Mouse (Mus musculus) monocyte, adult 2 months (primary cell): ENCODE measurements around the gene Csrp2.

Experiments used
- DNase-seq, 2 experiments: peaks; one replicate each; pipeline ENCODE4 v3.0.0; 2022; ENCODE audit warnings: low spot score in 2 of 2, low read depth in 1 of 2

Csrp2 gene

DNA sequence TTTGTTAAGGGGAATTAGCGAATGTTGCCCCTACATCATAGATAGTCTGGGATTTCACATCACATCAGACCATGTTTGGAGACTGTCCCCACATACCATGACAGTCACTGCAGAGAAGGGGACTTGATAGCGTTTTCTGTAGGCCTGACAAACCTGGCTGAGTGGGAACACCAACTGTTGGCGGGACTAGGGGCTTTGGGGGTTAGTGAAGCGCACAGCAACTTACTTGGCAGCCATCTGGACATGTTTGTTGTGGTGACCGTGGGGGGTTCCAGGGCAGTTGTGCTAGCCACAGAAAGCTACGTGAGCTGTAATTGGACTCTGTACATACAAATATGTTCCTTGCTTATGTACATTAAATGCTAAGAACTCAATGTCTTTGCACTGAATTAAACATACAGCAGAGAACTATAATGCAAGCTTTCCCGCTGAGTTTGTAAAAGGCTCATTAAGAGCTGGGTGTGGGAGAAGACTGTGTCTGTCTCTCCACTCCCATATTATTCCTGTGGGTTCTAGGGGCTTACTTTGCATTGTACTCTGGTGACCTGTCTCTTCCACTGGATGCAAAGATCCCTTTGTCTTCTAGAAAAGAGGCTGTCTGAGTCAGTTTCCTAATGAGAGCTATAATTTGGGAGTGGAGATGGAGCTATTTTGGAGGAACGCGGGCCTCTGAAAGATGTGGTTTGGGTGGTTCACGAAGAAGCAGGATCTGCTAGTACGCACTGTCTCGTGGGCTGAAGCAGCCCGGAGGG is 11.7 kb downstream of the Csrp2 start:
- DNase-seq = no peak

DNA sequence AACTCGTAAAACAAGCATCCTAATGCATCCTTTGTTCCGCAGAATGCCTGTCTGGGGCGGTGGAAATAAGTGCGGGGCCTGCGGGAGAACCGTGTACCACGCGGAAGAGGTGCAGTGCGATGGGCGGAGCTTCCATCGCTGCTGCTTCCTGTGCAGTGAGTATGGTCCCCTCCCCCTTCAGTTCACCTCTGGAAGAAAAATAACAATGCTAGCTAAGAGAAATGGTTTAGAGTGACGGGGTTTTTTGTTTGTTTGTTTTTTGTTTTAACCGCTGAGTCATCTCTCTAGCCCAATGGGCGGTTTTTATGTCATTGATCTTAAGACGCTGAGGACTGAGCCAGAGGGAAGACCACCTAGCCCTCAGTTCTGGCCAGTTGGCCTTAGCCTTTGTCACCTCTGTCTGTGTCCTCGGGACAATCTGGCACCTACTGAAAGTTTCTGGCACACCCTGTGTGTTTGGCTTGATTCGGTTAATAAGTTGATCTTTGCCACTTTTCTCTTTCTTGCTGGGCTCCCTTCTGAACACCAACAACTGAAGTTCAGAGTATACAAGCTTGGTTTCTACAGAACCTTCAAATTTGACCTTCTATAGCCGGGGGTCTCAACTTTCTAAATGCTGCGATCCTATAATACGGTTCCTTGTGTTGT is 12.4 kb downstream of the Csrp2 start:
- no peak for DNase-seq

DNA sequence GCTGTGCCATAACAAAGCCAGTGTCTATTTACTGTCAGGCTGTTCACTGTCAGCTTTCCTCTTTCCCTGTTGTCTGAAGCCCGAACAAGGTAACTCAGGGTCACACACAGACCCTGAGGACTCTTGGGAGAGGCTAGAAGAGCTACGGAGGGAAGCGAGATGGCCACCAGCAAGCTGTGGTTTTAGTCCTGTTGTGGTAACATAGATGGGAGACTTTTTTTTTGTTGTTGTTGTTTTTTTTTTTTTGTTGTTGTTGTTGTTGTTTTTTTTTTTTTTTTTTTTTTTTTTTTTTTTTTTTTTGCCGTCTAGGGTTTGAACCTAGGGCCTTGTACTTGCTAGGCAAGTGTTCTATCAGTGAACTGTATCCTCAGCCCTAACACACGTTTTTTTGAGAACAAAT is 14.0 kb downstream of the Csrp2 start:
- DNase-seq = no peak

DNA sequence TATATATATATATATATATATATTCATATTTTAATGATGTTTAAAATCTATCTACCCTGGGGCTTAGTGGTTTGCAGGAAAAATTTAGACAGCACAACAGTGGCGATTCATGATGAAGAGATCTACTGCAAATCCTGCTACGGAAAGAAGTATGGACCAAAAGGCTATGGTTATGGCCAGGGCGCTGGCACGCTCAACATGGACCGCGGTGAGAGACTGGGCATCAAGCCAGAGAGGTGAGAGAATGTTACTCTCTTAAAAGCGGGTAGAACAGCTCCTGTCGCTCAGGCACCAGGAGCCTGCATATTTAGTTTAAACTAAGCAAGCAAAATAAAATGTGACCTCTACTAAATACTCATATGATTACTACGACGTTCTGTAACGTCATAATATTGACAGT is 15.5 kb downstream of the Csrp2 start:
- no peak for DNase-seq

DNA sequence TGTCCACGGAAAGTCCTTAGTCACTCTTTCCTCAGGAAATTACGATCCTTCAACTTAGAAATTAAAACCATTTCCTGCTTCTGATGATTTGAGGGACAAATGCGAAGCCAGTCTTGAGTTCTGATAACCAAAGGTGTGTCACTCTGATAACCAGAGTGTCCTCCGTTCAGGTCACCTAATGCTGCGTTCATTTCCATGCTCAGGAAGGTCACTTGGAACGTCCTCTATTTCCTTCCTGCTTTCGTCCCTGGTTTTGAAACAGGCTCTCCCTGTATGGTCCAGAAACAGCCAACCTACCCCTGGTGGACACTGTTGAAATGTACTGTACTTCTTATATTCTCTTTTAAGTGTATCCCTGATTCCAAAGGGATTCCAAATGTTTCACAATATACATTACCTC is 16.1 kb downstream of the Csrp2 start:
- DNase-seq = no peak

DNA sequence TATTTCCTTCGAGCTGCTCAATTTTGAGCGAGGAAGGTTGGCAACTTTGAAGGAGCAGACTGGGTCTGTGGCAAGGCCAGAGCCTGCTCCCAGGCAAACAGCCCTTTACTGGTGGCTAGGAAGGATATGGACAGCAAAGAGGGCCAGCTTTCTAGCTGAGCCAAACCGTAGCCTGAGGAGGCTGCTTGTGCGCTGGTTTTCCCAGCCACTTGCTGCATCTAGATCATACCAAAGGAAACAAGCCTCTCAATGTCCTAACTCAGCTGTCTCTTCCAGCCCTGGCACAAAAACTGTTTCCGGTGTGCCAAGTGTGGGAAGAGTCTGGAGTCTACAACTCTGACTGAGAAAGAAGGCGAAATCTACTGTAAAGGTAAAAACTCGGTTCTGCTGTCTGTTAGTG is 18.8 kb downstream of the Csrp2 start:
- DNase-seq = no peak

DNA sequence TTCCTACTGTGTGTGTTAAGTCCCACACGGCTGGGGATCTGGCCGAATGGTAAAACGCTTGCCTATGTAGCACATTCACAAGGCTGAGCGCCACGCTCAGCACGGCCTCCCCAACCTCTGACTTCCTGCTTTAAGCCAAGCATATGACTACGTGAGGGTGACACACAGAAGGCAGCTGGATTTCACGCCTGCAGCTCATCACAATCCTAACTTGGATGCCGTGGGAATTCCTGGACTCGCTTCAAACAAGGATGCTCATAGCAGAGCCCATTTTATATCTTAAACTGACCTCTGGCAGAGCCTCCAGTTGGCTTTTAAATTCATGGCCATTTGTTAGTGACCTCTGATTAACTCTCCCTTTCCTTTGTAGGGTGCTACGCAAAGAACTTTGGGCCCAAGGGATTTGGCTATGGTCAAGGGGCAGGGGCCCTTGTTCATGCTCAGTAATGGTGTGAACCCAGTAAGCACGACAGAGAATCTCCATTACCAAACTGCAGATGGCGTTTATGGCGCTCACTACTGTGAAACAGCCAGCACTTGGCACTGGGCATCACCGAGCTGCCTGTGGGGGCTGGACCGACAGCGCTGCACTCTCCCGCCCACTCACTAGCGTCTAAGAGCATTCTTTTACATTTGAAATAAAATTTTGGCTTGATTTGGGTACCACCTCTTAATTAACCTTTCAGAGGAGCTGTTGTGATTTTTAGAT is 19.4 kb downstream of the Csrp2 start:
- DNase-seq = no peak

DNA sequence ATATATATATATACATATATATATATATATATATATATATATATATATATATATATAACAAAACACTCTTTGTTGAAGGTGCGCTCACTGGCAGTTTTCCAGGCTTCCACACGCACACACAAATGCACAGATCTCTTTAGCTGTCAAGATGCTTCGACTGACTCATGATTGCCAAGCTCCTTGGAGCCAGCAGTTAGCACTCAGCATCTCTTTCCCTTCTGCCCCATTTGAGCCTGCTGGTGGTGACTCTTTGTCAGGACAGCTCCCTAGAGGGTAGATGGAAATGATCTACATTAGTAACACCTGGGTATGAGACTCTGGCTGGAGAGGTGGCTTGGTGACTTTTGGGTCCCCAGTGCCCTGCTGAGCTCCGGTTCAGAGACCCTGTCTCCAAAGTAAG is 20.1 kb downstream of the Csrp2 start:
- DNase-seq = no peak

DNA sequence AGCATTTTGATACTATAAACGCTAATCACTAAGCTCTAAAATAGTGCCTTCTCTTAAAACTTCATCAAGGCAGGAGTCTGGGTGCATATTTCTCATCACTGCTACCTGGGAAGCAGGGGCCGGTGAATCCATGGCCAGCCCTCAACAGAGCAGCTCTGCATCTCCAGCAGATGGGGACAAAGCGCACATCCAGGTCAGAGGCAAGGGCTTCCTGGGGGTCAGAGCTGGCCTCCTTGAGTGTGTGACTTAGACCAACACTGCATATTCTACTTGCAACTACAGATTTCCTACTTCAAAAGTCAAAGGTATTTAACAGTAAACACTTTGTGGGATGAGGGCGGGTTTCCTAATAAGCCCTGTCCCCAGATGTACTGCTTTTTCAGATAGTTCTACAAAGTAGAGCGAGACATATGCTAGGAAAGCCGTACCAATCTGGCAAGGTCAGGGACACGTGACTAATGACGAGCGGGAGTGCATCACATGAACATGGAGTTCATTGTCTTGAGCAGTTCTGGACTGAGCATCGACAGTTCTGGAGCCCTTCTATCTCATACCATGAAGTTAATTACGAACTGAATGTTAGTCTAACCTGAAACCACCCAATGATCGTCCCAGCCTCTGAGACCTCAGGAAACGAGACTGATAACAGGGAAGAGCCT is 21.3 kb downstream of the Csrp2 start:
- DNase-seq = no peak

DNA sequence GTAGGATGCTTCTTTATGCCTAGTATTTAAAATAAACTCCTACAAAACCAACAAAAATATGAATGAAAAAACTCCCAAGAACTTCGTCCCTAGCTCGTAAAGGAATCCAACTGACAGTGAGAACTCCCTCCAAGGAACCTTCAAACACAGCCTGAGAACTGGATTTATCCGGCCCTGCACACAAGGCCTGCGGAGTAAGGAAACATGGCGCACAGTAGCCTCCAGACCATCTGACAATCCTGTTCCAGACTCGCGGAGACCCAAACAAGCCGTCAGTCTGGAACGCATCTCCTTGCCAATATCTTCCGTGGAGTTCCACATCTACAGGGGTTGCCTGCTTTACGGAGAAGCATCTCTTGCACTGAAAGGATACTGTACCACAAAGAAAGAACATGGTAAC is 22.4 kb downstream of the Csrp2 start:
- DNase-seq = no peak

DNA sequence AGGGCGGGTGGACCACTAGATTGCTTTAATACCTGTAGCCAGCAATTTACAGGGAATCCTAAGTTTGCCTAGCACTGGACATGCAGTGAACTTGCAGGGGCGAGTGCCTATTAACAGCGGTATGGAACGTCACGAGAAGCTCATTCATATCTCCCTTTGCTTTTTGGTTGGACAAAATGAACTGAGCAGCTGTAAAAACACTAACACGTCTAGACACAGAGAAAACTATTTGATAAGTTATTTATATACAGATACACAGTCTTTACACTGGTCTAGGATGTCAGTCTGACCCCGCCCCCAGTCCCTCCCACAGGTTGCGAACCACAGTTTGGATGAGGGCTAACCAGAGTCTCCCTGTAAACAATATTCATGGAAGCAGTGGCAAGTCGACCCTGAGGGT is 23.2 kb downstream of the Csrp2 start:
- no peak for DNase-seq

DNA sequence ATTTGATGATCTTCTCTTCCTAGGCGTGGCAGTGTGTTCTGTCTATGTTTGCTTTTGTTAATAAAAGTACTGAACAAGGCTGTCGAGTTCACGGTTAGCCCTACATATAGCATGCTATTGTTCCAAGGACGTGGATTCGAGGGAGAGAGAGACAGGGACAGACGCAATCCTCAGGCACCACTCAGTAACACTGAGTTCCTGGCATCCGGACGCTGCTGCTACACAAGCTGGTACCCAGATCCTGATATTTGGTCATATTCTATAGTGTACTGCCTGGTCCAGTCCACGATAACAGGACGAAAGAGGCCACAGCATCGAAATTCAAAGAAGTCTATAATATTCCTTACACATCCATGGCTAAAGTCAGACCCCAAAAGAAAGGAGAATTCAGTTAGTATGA is 24.6 kb downstream of the Csrp2 start:
- no peak for DNase-seq

DNA sequence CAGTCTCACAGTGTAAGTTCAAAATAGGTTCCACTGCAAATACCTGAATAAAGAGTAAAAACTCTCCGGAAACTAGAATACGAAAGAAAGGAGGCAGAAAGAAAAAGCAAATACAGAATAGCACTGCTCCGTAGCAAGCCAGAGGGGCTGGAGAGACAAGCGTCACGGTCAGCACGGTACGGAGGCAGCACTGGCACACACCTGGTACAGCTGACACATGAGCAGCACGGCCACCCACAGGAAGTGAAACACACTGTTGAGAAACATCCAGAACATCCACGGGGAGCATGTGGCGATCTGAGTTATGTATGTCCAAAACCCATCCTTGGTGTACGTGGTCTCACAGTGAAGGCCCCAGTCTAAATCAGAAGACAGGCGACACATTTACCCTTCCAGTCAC is 26.4 kb downstream of the Csrp2 start:
- DNase-seq = no peak

DNA sequence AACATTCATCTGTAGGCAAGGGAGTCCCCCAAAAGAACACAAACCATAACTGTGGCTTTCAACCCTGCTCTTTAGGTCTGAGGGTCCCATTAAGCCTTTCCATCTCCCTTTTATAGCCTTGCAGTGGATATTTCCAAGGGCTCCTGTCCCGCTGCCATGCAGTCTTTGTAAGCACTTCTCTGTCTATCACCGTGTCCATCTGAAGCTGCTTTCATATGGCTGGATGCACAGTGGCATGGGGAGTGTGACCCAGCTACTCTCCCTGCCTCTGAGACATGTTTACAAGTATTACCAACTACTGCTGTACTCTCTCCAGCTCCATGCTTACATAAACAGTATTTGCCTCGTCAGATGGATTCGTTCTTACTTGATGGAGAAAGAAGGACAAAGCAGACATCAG is 28.0 kb downstream of the Csrp2 start:
- DNase-seq = no peak

DNA sequence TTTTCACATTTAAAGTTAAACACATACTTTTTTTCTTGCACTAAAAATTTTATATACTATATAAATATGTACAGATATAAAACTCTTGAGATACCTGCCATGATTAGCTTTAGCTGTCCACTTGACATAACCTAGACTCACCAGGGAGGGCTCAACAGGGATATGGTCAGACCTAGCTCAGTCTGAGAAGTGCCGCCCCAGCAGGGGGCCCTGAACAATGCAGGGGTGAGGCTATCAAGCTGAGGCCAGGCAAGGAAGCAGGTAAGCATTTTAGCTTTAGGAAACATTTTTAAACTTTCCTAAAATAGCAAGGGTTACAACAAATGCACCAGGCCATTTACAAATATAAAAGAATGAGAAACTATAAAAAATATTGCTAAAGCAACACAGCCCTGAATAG is 31.5 kb downstream of the Csrp2 start:
- DNase-seq = no peak

DNA sequence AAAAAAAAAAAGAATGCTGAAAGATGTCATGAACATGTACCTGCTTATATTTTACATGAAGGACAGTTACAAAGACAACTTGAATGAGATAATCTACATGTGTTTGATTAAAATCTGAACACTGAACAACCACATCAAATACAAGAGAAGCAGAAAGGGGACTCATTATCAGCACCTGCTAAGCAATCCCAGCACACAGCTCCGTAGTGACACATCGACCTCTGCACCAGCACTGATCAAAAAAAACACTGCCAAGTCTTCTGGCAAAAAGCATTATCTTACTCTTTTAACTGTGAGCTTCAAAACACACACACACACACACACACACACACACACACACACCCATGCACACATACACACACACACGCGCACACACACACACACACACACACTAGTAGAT is 32.2 kb downstream of the Csrp2 start:
- no peak for DNase-seq

DNA sequence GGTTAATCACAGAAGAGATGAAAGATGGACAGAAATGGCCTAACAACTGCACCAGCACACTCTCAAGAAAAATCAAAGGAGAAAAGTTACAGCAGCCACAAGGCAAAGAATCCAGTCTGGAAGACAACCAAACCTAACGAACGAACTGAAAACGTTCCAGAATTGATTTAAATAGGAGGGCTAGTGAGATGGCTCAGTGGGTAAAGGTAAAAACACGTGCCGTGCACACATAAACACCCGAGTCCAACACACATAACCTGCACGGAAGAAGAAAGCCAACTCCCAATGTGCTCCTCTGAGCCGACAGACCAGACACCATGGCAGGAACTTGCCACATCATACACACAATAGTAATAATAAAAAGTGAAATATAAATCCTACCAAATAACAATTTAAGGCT is 32.7 kb downstream of the Csrp2 start:
- no peak for DNase-seq

DNA sequence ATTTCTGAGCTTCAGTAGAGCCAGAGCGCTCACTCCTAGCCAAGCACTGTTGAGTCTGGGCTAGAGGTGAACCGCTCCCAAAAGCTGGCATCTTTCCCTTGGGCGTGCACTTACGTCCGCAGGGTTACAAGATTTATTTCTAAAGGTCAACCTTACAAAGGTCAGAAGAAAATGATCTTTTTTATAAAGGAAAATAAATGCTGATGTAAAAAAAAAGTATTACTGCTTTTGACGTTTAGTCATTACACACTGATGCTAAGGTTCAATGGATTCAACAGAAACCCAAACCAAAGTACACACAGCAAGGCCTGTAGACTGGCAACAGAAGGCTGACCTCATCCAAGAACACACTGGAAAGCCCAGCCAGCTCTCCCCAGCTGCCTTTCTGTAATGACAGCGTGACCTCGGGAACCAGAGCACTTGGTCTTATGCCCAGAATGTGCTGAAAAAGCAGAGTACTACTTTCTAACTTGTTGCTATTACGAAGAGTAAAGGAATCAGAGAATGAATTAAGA is 33.4 kb downstream of the Csrp2 start:
- DNase-seq = no peak

DNA sequence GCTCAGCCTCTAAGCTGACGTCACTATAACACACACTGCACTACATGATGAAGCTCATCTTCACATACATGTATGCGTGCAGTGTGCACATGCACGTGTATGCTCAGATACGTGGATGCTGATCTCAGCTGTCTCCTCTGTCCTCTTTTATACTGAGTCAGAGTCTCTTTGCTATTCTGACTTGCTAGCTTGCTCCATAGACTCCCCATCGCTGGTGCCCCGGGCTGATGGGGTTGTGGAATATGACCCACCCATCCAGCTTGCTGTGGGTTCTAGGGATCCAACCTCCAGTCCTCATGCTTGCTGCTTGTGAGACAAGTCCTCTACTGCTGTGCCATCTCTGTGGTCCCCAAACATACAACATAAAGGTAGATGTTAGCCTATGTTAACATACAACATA is 39.3 kb downstream of the Csrp2 start:
- no peak for DNase-seq

DNA sequence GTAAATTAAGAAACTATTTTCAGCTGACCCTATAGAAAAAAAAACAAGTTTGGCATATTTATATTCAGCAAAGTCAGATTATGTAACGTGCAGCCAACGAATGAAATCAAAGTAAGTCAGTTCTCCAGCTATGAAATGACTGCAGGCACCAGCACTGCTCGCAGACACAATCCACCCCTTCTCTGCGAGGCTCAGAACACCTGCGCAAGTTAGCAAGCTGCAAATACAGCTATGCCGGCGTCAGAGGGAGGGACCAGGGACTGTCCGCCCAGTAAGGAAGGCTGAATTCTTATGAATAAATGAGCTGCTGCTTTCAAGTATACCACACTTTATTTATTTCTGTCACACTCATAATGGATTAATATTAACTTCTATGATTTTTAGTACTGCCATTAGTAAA is 40.2 kb downstream of the Csrp2 start:
- DNase-seq = no peak

DNA sequence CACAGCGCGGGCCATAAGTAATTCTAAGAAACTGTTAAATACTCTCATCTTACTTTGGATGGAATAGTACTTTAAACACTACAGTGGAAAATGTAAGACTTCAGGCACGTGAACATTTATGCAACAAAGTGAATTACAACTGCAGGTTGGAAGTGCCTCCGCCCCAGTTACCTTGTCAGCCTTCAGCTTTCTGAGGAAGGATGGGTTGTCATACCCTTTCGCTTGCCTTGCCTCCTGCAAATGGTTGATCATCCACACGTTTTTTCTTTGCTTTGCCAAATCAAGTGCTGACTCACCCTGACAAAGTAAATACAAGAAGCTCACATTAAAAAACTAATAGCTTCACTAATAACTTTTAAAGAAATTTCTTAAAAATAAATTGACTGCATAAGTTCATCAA is 41.3 kb downstream of the Csrp2 start:
- DNase-seq = no peak

DNA sequence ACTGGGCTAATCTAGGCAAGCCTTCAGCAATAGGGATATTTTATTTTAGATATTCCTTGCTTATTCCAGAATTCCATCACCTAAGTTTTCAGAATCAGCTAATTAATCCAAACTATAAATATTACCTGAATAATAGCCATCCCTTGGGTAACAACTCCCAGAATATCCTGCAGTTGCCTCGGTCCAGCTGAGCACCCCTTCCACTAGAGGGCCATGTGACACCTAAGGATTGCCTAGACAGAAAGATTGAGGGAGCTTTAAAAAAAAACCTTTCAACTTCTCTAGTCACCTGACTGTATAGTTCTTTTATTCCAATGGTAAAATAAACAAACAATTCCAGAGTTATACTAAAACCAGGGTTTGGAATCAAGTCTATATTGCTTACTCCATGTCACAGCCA is 42.6 kb downstream of the Csrp2 start:
- DNase-seq = no peak
